Mouse (Mus musculus): ENCODE results near the gene Lyzl4.

Gene Lyzl4

GRCm38 (mm10) chr9:121541530-121541929 is 100.4 kb downstream of the Lyzl4 start:
- no peak for DNase-seq (ENCODE audit: low read depth in 1 of 2, low spot score in 2 of 2)

- DNase-seq (ENCODE audit: low read depth in 1 of 2, low spot score in 2 of 2), result no peak
Observed at GRCm38 (mm10) chr9:121532626-121533025, 109.3 kb downstream of the Lyzl4 start.

- no peak for DNase-seq (ENCODE audit: low read depth in 1 of 2, low spot score in 2 of 2)
Observed at GRCm38 (mm10) chr9:121528605-121529357, 113.1 kb downstream of the Lyzl4 start.

Measured in monocyte, adult 2 months (primary cell).